Mouse (Mus musculus) granulocyte monocyte progenitor cell, adult 5-6 weeks (primary cell): ENCODE data around the gene Zmym4. TPM values are rescaled to one million over a fixed set of nuclear protein-coding genes. Genes with fewer than 3 reads are reported as not detected.
A peak's percentile ranks its signal among the peaks of the same experiment; 100 is the strongest.
"Not testable (repeated sequence)": the region's sequence is repeated elsewhere in the genome, so short reads cannot be mapped to it uniquely, and the experiment has no call there.

Source experiments
- ATAC-seq: replicated peaks from 2 replicates; pipeline ENCODE4 v1.8.0; 2016; ENCODE audit warnings: mild to moderate bottlenecking, moderate TSS enrichment, inconsistent platforms; ENCODE audit not compliant: poor library complexity, severe bottlenecking
- total RNA-seq, 2 experiments: library from RNA; stranded (forward) in 1 of 2; stranded (reverse) in 1 of 2; fragments of 200-712, 200-1000 nt in 1 of 2; fragments of >200 nt in 1 of 2; fragmentation: Nextera tagmentation in 1 of 2; gene quantifications; 2 replicates each; pipeline ENCODE4 v1.2.3; 2014 to 2017

Gene Zmym4
- total RNA-seq, 2 experiments from 2014 or later: 36.8 to 60.9 TPM

DNA sequence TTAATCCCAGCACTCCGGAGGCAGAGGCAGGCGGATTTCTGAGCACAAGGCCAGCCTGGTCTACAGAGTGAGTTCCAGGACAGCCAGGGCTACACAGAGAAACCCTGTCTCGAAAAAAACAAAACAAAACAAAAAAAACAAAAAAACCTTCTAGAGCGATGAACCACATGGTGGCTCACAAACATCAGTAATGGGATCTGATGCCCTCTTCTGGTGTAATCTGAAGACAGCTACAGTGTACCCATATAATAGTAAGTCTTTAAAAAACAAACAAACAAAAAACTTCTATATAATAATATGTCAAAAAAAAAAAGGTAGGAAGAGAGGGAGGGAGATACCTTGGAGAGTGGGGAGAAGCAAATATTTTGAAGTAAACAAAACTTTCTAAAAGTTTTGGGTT lies 17.1 kb downstream of the Zmym4 start:
- ATAC-seq: not testable (repeated sequence)

DNA sequence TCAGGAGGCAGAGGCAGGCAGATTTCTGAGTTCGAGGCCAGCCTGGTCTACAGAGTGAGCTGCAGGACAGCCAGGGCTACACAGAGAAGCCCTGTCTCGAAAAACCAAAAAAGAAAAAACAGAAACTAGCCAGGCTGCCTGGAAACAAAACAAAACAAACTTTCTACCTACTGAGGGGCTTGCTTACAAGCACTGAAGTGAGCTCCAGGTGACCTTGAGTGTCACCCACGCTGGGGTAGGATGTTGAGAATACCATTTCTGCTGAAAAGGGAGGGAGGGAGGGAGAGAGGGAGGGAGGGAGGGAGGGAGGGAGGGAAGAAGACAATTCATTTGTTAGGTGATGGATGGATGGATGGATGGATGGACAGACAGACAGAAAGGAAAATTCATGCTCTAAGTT lies 24.5 kb downstream of the Zmym4 start:
- no peak for ATAC-seq

DNA sequence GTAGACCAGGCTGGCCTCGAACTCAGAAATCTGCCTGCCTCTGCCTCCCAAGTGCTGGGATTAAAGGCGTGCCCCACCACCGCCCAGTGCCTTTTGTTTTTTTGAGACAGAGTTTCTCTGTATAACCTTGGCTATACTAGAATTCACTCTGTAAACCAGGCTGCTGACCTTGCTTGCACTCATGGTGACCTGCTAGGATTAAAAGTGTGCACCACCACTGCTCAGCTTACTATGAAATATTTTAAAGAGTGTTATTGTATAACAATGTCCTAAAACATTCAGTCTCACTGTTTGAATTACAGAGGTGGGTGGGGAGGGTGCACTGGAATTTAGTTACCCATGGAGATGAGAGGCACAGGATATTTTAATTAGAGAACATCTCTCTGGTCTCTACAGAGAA lies 25.1 kb downstream of the Zmym4 start:
- no peak for ATAC-seq

DNA sequence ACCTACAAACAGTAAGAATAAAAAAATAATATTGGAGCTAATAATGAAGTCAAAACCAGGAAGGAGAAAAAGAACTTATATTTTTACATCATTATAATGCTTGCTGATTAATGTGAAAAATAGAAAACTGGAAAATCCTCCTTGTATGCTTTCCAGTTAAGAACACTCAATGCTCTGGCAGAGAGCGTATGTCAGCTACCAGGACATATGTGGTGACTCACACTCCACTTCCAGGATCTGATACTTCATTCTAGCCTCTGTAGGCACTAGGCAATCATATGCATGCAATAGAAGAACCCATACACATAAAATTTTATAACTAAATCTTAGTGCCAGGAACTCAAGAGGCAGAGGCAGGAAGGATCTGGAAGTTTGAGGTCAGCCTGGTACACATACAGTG lies 40.2 kb downstream of the Zmym4 start:
- ATAC-seq: no peak

DNA sequence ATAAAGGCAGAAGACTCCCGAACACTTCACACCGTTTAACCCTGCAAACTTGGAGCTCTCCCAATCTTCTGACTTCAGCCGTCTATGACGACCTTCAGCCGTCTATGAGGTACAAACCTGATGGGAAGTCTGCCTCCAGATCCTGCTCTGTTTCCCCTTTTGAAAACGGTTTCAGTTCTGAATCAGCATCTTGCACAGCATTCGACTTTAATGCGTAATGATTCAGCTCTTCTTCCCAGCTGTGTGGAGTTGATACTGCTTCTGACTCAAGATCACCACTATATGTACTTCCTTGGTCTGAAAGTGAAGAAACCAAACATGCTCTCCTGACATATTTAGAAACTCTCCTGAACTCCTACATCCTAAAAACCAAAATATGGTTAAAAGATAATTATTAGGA lies 78.1 kb downstream of the Zmym4 start:
- ATAC-seq: peak; percentile 56

DNA sequence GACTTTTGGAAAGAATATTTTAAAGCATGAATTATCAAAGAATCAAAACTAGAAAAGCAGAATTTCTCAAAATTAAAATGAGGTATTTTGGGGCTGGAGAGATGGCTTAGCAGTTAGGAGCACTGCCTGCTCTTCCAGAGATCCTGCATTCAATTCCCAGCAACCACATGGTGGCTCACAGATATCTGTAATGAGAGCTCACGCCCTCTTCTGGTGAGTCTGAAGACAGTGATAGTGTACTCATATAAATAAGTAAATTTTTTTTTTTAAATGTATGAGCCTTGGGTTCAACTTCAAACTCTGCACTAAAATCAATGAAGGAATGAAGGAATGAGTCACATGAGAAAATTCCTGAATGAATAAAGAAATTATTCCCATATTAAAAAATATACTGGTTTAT lies 82.0 kb downstream of the Zmym4 start:
- no peak for ATAC-seq

DNA sequence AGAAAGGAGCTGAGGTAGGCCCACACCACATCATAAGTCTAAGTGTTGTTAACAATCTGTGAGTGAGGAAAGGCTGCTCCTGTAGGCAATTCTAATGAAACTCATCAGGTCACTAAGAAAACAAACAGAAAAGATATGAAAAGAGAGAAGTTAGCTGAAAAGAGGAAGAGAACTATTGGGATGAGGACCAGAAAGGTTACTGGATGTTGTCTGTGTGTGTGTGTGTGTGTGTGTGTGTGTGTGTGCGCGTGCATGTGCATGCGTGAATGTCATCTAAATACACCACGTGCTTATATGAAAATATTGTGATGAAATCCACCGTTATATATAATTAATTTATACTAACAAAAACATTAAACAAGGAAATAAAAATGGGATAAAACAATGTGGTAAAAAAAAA lies 84.3 kb downstream of the Zmym4 start:
- ATAC-seq: no peak

DNA sequence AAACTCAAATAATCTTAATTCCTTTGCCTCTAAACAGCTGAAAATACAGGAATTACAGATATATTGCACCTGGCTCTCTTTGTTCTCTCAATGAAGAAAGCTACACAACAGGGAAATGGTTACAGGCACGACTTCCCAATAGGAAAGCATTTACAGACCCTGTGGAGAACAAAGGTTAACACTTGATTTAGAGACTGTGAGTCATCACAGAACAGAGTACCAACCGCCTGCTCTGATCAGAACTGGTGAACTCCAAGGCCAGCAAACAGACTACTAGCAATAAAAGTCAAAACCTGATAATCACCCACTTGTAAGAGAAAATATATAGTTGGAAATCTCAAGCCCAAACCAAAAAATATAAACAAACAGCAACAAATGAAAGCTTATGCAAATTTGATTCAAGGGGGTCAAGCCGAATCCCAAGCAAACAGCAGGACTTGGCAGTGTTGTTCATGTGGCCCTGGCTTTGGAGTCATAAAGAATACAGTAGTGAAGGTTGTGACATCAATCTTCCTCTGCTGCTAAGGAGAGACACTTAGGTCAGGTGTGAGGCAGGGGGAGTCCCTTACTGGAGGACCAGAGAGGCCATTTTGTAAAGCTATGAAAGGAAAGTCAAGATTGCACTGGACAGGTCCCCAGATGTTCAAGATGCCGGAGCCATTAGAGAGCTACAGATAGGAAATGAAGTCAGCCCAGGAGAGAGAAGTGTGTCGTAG lies 88.2 kb downstream of the Zmym4 start:
- no peak for ATAC-seq

DNA sequence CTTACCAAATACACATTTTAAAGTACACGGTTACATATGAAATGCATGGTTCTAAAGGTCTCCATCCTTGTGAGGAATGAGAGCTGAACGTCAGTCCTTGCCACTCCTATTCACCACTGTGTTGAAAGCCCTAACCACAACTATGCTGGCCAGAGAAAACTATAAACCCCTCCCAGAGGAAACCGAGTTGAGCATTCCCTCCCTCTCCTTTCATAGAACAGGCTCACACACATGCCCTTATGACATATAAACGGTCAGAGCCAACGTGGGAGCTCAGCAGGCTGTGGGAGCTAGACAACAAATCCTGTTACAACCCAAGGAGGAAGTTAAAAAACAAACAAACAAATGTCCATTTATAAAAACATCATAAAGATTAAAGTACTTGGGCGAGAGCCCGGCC lies 95.2 kb downstream of the Zmym4 start:
- ATAC-seq: peak; percentile 33; the same call in 1 of the 2 replicates

DNA sequence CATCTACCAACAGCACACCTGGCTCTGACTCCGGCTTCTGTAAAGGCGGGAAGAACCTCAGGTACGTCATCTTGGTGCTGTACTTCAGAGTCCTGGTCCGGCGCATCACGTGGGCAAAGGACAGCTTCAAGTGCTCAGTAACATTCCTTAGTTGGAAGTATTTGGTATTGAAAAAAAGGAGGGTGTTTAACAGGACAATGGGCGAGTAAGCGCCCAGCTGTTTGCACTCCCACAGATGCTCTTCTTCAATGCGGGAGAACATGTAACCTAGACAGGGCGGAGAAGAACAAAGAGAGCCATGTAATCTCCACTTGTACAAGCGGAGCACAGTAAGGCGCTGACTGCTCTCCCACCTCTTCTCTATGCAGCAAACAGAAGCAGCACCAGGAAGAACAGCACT lies 99.2 kb downstream of the Zmym4 start:
- ATAC-seq: no peak

DNA sequence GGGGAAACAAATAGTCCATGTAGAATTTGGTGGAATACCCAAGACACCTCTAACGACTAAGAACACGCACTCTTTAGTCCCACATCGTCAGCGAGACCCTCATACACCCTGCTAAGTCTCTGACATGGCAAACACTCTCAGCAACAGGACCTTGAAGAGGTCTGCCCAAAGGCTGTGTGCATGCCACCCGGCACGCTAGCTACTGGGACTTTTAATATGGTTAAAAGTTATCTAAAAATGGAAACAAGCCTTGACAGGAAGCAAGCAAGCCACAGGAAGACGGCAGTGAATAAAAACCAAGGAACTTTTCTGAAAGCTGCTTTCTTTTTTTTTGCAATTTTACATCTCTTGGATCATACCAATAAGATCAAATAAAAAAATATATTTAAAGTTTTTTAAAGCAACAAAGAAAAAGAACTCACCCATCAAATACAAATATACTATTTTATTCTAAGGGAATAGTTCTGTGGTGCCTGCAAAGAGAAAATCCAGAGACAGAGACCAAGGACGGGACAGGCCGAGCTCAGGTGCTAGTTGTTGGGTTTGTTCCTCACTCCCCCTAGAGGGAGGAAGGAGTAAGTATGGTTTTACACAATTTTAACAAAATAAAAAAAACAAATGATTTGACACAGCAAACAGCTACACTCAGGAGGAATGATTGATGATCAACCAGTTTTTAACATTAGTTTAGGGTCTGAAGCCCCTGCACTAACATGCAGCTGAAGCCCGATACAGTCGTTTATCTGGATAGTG lies 106.2 kb downstream of the Zmym4 start:
- ATAC-seq: peak; percentile 71

DNA sequence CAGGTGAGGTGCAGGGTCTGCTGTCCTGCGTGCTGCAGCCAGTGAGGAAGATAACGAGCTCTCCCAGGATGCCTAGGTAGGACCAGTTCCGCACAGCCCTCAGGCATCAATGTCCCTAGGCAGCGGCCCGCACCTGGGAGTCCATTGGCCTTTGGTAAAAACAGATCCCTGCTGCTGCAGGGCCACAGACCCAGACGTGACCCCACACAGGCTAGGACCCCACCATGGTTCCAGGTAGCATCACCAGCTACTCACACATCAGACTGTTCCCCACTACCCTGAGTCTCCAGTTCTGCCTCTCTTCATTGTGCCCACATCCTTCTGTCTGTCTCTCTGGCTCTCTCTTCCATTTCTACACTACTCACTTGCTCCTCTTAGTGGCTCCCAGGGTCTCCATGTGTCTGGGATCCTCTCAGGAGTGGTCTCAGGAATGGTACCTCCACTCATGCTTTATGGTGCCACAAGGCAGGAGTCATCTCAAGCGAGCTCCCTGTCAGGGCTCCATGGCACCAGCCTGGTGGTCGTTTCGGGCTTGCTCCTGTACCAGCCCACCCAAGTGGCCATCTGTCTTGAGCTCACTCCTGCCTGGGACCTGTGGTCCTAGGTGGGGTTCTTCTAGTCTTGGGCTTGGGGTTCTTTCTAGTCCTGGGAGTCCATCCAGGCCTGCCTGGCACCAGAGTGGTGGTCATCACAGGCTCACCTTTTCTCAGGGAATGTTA lies 107.5 kb downstream of the Zmym4 start:
- ATAC-seq: no peak

DNA sequence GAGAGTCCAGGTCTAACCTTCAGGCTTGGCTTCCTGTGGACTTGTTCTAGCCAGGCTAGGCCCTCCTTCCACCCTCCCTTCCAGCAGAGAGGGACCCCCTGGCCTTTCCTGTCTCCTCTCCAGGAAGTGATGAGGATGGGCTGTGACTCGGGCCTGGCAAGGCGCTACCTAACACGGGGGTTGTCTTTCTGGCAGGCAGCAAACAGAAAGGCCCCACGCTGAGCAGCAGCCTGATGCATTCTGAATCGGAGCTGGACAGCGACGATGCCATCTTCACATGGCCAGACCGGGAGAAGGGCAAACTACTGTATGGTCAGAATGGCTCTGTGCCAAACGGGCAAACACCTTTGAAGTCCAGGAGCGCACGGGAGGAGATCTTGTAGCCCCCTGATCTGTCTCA lies 115.0 kb downstream of the Zmym4 start:
- no peak for ATAC-seq

DNA sequence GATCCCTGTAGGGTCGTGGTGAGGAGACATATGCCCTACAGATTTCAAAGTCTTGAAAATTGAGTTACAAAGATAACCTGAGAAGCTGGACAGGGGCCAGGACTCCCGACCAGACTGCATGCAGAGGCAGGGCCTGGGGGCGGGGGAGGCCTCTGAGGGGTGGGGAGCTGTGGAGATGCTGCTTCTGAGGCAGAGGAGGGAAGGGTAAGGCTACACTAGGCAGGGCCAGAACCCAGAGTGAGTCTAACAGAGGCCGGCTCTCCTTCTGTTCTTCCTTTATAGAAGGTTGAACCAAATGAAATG lies 117.2 kb downstream of the Zmym4 start:
- no peak for ATAC-seq

DNA sequence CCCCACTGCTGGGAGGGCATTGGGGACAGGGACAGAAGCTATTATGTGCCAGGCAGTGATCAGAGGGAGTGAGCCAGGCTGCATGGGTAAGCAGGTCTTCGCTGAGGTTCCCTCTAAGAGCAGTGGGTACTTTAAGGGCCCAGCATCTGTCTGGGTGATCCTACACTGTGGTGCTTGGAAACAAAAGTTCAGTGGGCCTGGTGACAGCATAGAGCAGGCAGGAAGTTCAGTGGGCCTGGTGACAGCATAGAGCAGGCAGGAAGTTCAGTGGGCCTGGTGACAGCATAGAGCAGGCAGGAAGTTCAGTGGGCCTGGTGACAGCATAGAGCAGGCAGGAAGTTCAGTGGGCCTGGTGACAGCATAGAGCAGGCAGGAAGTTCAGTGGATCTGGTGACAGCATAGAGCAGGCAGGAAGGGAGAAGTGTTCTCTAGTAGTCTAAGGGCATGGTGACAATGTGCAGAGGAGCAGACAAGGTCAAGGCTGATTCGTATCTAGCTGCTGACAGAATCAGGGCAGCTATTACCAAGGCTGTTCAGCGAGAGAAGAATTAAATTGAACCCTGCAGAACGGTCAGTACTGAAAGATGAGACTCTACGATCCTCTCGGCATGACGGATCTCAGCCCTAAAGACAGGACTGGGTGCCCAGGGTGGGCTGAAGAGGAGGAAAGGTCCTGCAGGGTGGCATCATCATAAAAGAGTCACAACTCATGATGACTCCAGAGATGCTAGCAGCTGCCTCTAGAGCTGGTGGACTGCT lies 117.7 kb downstream of the Zmym4 start:
- no peak; the same call in 1 of the 2 replicates for ATAC-seq

DNA sequence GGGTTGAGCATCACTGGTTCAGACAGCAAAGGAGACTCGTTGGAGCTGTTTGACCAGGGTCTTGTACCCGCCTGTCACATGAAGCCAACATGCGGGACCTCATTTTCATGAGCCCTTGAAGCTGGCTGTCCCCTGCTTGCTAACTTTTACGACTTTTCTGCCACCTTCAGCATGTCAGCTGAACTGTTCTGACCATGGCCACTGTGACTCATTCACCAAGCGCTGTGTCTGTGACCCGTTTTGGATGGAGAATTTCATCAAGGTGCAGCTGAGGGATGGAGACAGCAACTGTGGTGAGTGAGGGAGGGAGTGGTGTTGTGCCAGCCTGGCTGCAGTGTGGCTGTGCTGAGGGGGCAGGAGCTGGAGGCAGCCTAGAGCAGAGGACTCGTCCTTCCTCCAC lies 121.0 kb downstream of the Zmym4 start:
- no peak for ATAC-seq

DNA sequence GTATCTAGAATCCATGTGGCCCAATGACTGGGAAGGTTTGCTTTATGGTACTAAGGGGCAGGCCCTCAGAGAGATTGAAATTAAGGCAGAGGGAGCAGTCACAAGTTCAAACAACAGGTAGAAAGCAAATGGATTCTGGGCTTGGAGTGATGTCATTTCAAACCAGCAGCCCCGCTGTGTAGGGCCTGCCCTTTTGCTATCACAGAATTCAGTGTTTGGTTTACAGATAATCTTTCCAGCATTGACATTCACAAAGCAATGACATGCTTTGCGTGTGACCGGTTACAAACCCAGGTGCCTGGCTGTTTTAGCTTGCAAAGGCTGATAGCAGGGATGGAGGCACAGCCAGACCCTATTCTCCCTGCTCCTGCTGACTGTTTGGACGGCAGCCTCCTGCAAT lies 122.3 kb downstream of the Zmym4 start:
- no peak for ATAC-seq

DNA sequence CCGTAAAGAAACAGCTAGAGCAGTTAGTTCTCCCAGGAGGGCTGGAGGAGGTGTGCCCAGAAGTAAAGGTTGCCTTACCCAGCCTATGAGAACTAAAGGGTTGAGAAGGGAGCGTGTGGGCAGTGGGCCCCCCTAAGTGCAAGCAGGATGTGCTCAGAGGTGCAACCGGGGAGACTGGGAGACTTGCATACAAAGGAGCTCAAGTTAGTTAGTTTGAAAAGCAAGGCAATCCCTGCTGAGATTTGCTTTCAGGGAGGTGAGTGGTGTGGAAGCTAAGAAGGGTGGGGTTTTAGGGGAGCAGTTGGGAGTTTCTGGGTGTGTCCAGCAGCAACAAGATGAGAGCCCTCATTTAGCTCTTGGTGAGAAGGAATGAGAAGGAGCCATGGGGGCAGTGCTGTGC lies 125.0 kb downstream of the Zmym4 start:
- ATAC-seq: no peak

DNA sequence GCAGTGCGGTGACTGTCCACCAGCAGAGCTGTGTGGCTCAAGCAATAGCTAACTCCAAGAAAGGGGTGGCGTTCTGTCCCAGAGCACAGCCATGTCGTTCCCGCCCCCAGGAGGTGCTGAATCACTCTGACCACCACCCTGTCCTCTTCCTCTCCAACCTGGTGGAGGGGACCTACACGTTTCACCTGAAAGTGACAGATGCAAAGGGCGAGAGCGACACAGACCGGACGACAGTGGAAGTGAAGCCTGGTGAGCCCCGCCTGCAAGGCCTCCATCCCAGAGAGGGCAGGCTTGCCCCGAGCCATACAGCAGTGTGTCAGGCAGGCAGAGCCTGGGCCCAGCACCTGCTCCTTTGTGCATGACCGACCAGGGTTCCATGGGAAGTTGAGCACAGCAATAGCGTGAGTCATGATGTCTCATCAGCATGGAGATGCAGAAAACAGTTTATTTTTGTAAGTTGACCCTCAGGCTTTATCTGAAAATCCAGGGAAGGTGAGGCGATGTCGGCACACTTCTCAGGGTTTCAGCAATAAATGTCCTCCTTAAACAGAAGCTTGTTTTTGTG lies 126.9 kb downstream of the Zmym4 start:
- ATAC-seq: no peak

DNA sequence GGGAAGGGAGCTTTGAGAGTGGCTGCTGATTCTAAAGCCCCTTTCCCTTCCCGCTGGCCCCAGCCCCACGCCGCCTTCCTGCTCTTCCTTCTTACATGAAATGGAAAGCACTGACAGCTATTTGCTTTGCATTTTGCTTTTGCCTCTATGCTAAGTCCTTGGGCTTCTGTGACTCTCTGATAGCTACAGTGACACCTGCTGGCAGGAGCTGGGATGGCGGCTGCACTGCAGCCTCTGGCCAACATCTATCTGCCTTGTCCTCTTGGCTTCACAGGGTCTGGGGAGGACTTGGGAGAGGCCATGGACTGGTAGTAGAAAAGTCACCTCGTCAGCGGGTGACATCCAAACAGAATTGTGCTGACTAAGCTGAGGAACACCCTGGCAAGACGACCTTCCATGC lies 128.1 kb downstream of the Zmym4 start:
- ATAC-seq: peak; percentile 86

DNA sequence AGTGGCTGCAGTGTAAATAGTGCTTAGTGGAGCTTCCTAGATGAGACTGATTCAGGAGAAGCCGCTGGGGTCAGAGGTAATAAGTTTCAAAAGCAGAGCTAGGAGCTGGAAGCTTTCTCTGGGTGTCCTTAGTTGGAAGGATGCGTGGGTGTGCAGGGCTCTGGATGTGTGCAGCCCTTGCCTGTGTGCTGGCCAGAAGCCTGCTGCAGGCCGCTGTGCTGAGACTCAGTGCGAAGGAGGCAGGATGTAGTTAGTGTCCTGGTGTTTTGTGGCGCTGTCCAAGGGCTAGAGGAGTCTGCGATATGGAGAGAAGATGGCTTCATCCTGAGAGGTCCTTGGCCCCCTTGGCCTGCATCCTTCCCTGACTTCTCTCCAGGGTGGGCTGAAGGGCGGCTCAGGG lies 129.1 kb downstream of the Zmym4 start:
- no peak for ATAC-seq
